Mouse (Mus musculus) skeletal muscle tissue, adult 2 months (tissue): ENCODE measurements at regions not wholly inside any gene's neighbourhood (a gene's known extent, or its start where the extent isn't known, plus 50 kb on each side); places are given as distances from the start of the nearest gene placed in this dataset.
A peak's percentile ranks its signal among the peaks of the same experiment; 100 is the strongest.
"Not testable (repeated sequence)": the region's sequence is repeated elsewhere in the genome, so short reads cannot be mapped to it uniquely, and the experiment has no call there.

Experiments used
- DNase-seq: peaks from one replicate; pipeline ENCODE4 v3.0.0-alpha.2; 2012; ENCODE audit warnings: low read depth, low spot score

- peak; percentile 6 for DNase-seq
These were observed 479.9 kb downstream of the Tns1 start for GRCm38 (mm10) chr1:73644394-73644793.

- DNase-seq: no peak
These were observed 480.8 kb downstream of the Tns1 start for GRCm38 (mm10) chr1:73643431-73643830.

GRCm38 (mm10) chr1:73642691-73643109 lies 481.5 kb downstream of the Tns1 start:
- DNase-seq: no peak

GRCm38 (mm10) chr1:73641456-73641855 lies 482.8 kb downstream of the Tns1 start:
- no peak for DNase-seq

GRCm38 (mm10) chr1:73640726-73641451 lies 483.4 kb downstream of the Tns1 start:
- no peak for DNase-seq

GRCm38 (mm10) chr1:73635709-73636108 lies 488.5 kb downstream of the Tns1 start:
- DNase-seq: no peak

- no peak for DNase-seq
These were observed 489.4 kb downstream of the Tns1 start for GRCm38 (mm10) chr1:73634871-73635270.

GRCm38 (mm10) chr1:73633071-73633470 lies 491.2 kb downstream of the Tns1 start:
- no peak for DNase-seq

GRCm38 (mm10) chr1:73630363-73630762 lies 493.9 kb downstream of the Tns1 start:
- no peak for DNase-seq

- DNase-seq: no peak
These were observed 498.9 kb downstream of the Tns1 start for GRCm38 (mm10) chr1:73625365-73625764.

GRCm38 (mm10) chr1:73621121-73621520 lies 503.1 kb downstream of the Tns1 start:
- not testable (repeated sequence) for DNase-seq

GRCm38 (mm10) chr1:73618551-73619170 lies 505.6 kb downstream of the Tns1 start:
- peak; percentile 11 for DNase-seq

GRCm38 (mm10) chr1:73593653-73594385 lies 530.4 kb downstream of the Tns1 start:
- DNase-seq: no peak

GRCm38 (mm10) chr1:73591342-73592099 lies 532.7 kb downstream of the Tns1 start:
- no peak for DNase-seq

- DNase-seq: no peak
These were observed 544.6 kb downstream of the Tns1 start for GRCm38 (mm10) chr1:73579680-73580079.

GRCm38 (mm10) chr1:73577019-73577418 lies 547.2 kb downstream of the Tns1 start:
- no peak for DNase-seq

- no peak for DNase-seq
These were observed 548.6 kb downstream of the Tns1 start for GRCm38 (mm10) chr1:73575694-73576093.

GRCm38 (mm10) chr1:73570944-73571343 lies 553.3 kb downstream of the Tns1 start:
- DNase-seq: no peak

- peak; percentile 56 for DNase-seq
These were observed 551.1 kb upstream of the Tnp1 start for GRCm38 (mm10) chr1:73566770-73567169.

GRCm38 (mm10) chr1:73560594-73560993 lies 544.9 kb upstream of the Tnp1 start:
- no peak for DNase-seq

- no peak for DNase-seq
These were observed 532.2 kb upstream of the Tnp1 start for GRCm38 (mm10) chr1:73547877-73548276.

- peak; percentile 28 for DNase-seq
These were observed 529.7 kb upstream of the Tnp1 start for GRCm38 (mm10) chr1:73545401-73545800.
